Mouse (Mus musculus) fat pad, adult 2 months (tissue): ENCODE results near the gene Gm21319.
"Not testable (repeated sequence)": the region's sequence is repeated elsewhere in the genome, so short reads cannot be mapped to it uniquely, and the experiment has no call there.

ENCODE experiments used
- DNase-seq: peaks from one replicate; pipeline ENCODE4 v3.0.0-alpha.2; 2011; ENCODE audit warnings: low read depth, low spot score; ENCODE audit errors: extremely low read depth

Gene Gm21319

GRCm38 (mm10) chr12:87775655-87776054 is at the start of gene Gm21319:
Gene Gm21319 (minus strand): TSS chr12:87775755.
- DNase-seq: not testable (repeated sequence)

- DNase-seq: not testable (repeated sequence)
These were observed 40.7 kb upstream of the Gm21319 start, which contains the start of gene BB287469 for GRCm38 (mm10) chr12:87816277-87816676. Gene BB287469 (plus strand): TSS chr12:87816577.

GRCm38 (mm10) chr12:87797971-87798370 is 22.4 kb upstream of the Gm21319 start:
- not testable (repeated sequence) for DNase-seq

GRCm38 (mm10) chr12:87795212-87795611 is 19.7 kb upstream of the Gm21319 start, which contains the start of gene Gm21936:
Gene Gm21936 (plus strand): TSS chr12:87795512.
- peak; percentile 26 for DNase-seq
